In the genomic region with DNA sequence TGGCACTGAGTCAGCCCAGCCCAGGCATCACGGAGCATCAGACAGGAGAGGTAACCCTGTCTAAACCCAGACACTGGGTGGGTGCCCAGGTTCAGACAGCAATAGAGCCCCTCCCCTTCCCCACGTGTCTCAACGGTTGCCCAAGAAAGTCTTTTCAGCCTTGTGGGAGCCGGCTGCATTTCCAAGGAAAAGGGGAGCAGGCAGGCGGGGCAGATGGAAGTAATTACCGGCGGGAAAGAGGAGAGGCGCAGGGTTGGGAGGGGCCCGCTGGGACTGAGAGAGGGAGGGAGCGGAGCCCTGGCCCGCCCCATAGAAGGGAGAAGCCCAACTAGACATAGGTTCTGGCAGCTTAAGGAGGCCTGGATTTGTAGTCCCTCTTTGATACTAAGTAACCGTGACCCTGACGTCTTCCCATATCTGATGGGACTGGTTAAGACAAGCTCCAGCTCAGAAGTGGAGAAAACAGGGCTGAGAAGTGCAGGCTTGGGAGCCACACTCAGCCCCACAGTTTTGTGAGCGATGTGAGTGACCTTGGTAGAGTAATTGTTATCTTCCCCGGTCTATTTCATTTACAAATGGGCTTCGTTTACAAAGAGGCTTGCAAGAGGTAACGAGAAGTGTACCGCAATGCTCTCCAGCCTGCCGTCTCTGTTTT, we compare ENCODE assay signal across 9 mouse cellular contexts. TPM values are rescaled to one million over a fixed set of nuclear protein-coding genes. Genes with fewer than 3 reads are reported as not detected.
DNase-seq lines count a peak whose midpoint lies in the region; ATAC-seq and TF ChIP-seq lines count a peak whose summit lies in the region.
"Had no signal": no experiment of that assay in that cellular context is flagged by ENCODE, and none has a peak within 500 bp of the region (broad histone marks: within the 10 kb centered on the region; RNA-seq: fewer than 3 reads in every experiment).

No protein-coding gene starts in this region.

- peaks cover 9% of the 10 kb centered on the region for H3K4me1 ChIP-seq in kidney, adult 2 months (ENCODE audit: control insufficient read depth, insufficient read depth, low read length)
- H3K4me1 ChIP-seq in limb, embryonic 13.5 days: peaks cover 87% of the 10 kb centered on the region
- peaks cover 13% of the 10 kb centered on the region for H3K4me1 ChIP-seq in midbrain, embryonic 16.5 days (ENCODE audit: control insufficient read depth, insufficient read depth, low read length)

- no peak overlapping the region for H3K4me3 ChIP-seq in kidney, adult 2 months (ENCODE audit: insufficient read depth, low read depth, low read length)
- peak overlapping the region; percentile 20 for H3K4me3 ChIP-seq in limb, embryonic 13.5 days
- H3K4me3 ChIP-seq in midbrain, embryonic 16.5 days (ENCODE audit: low read depth, low read length): no peak overlapping the region

- peak overlapping the region; percentile 58 for H3K4me2 ChIP-seq in limb, embryonic 13.5 days (replicated peaks)
- H3K4me2 ChIP-seq in midbrain, embryonic 16.5 days (ENCODE audit: low read length): peak overlapping the region; percentile 24; the same call in 1 of the 2 replicates

- H3K27ac ChIP-seq in kidney, adult 2 months (ENCODE audit: insufficient read depth, low read depth, low read length): no peak overlapping the region
- peak overlapping the region; percentile 69; the same call in 1 of the 2 replicates for H3K27ac ChIP-seq in limb, embryonic 13.5 days
- no peak overlapping the region for H3K27ac ChIP-seq in midbrain, embryonic 16.5 days (ENCODE audit: low read length)

- WGBS in kidney, adult 2 months: 62% methylated on average over 19 of the region's 19 CpGs
- WGBS in limb, embryonic 13.5 days: 14% methylated on average over 19 of the region's 19 CpGs
- WGBS in midbrain, embryonic 16.5 days: 23% methylated on average over 19 of the region's 19 CpGs

- peak; percentile 55 for DNase-seq in kidney, postnatal 10 days
- no peak for DNase-seq in kidney, adult 2 months
- peak; percentile 59 for DNase-seq in embryo, embryonic 9.5 days (ENCODE audit: extremely low spot score)
- peak; percentile 47 for DNase-seq in heart, adult 8-10 months (ENCODE audit: low spot score)
- DNase-seq in frontal cortex, adult 2 months (ENCODE audit: extremely low spot score in 1 of 2, low spot score in 1 of 2): no peak
- DNase-seq in spleen, postnatal 10 days (ENCODE audit: low spot score in 2 of 2): no peak

- peak; percentile 70 for ATAC-seq in limb, embryonic 13.5 days (ENCODE audit: low FRiP score, low read depth)
- ATAC-seq in midbrain, embryonic 16.5 days: no peak
- ATAC-seq: Patski had no signal

- TF ChIP-seq CTCF in kidney, adult 2 months (conservative IDR thresholded peaks at IDR 0.05; ENCODE audit: insufficient read depth, insufficient read length, low read depth, low read length): no peak

- H3K9me3 ChIP-seq in limb, embryonic 13.5 days: no peaks in the 10 kb centered on the region
- no peaks in the 10 kb centered on the region for H3K9me3 ChIP-seq in midbrain, embryonic 16.5 days (replicated peaks; ENCODE audit: control insufficient read depth, low read length, poor library complexity, severe bottlenecking)

- no peak for TF ChIP-seq POLR2A in kidney, adult 2 months (IDR thresholded peaks at IDR 0.05; ENCODE audit: low read depth, low read length)

- no peaks in the 10 kb centered on the region for H3K27me3 ChIP-seq in kidney, adult 2 months (replicated peaks; ENCODE audit: control insufficient read depth, insufficient read depth, low read length)
- no peaks in the 10 kb centered on the region for H3K27me3 ChIP-seq in limb, embryonic 13.5 days
- no peaks in the 10 kb centered on the region for H3K27me3 ChIP-seq in midbrain, embryonic 16.5 days (ENCODE audit: control insufficient read depth, insufficient read depth, low read depth, low read length)
- H3K27me3 ChIP-seq: Patski had no signal

- H3K36me3 ChIP-seq in kidney, adult 2 months (ENCODE audit: control insufficient read depth, insufficient read depth, low read length): no peaks in the 10 kb centered on the region
- 0 out of 2 replicates have a peak, but pooled peaks cover 4% of the 10 kb centered on the region for H3K36me3 ChIP-seq in limb, embryonic 13.5 days
- H3K36me3 ChIP-seq in midbrain, embryonic 16.5 days (ENCODE audit: control insufficient read depth, insufficient read depth, low read length): no peaks in the 10 kb centered on the region

- peak overlapping the region; percentile 48; the same call in 1 of the 2 replicates for H3K9ac ChIP-seq in limb, embryonic 13.5 days
- H3K9ac ChIP-seq in midbrain, embryonic 16.5 days (ENCODE audit: low read depth, low read length): no peak overlapping the region

RNA-seq across cellular contexts. Expression of a gene that starts 7.0 kb away (rescaled TPM):
- polyA plus RNA-seq in kidney, adult 2 months (2012; rRNA removed): 4.7 and 5.0 TPM in 2 replicates
- total RNA-seq in heart, adult 8-10 months (2022): 10 to 100 TPM; 25.1 to 30.4 (median 28.3) TPM
- 37.9 and 39.3 TPM in 2 replicates for polyA plus RNA-seq in limb, embryonic 13.5 days (2015; fragmentation: Nextera tagmentation; extraction: Ambion mirVana)
- polyA plus RNA-seq in midbrain, embryonic 16.5 days (2015; fragmentation: Nextera tagmentation; extraction: Ambion mirVana): 15.9 and 17.9 TPM in 2 replicates
- polyA plus RNA-seq in frontal cortex, adult 2 months (2012; rRNA removed): 10.2 and 14.8 TPM in 2 replicates

Comparison
In these comparisons a context has a peak if more than half of its experiments do, and no peak if none do; other contexts are left out.
1. DNase-seq: peak in kidney, postnatal 10 days (single experiment), embryo, embryonic 9.5 days (single experiment) and heart, adult 8-10 months (single experiment); none in kidney, adult 2 months (single experiment), frontal cortex, adult 2 months (0 of 2) and spleen, postnatal 10 days (0 of 2).